Mouse (Mus musculus) layer of hippocampus, adult 9-10 months (tissue): ENCODE measurements around the gene Cd200r1.
"Not testable (repeated sequence)": the region's sequence is repeated elsewhere in the genome, so short reads cannot be mapped to it uniquely, and the experiment has no call there.

Experiments used
- DNase-seq: peaks from one replicate; pipeline ENCODE4 v3.0.0; 2022; ENCODE audit warnings: low spot score

Cd200r1 gene

GRCm38 (mm10) chr16:44766320-44766892, 870 bp downstream of the Cd200r1 start:
- no peak for DNase-seq

GRCm38 (mm10) chr16:44767506-44767905, 2.0 kb downstream of the Cd200r1 start:
- DNase-seq: no peak

GRCm38 (mm10) chr16:44767967-44768366, 2.4 kb downstream of the Cd200r1 start:
- no peak for DNase-seq

GRCm38 (mm10) chr16:44772577-44772976, 7.0 kb downstream of the Cd200r1 start:
- DNase-seq: no peak

- no peak for DNase-seq
Measured at GRCm38 (mm10) chr16:44773673-44774072, 8.1 kb downstream of the Cd200r1 start.

- no peak for DNase-seq
Measured at GRCm38 (mm10) chr16:44774201-44774600, 8.7 kb downstream of the Cd200r1 start.

- DNase-seq: no peak
Measured at GRCm38 (mm10) chr16:44778538-44779147, 13.1 kb downstream of the Cd200r1 start.

- no peak for DNase-seq
Measured at GRCm38 (mm10) chr16:44779494-44779893, 14.0 kb downstream of the Cd200r1 start.

GRCm38 (mm10) chr16:44780751-44781150, 15.2 kb downstream of the Cd200r1 start:
- no peak for DNase-seq

- no peak for DNase-seq
Measured at GRCm38 (mm10) chr16:44786934-44787333, 21.4 kb downstream of the Cd200r1 start.

- DNase-seq: no peak
Measured at GRCm38 (mm10) chr16:44794416-44794815, 28.9 kb downstream of the Cd200r1 start.

- no peak for DNase-seq
Measured at GRCm38 (mm10) chr16:44805976-44806375, 40.4 kb downstream of the Cd200r1 start.

- not testable (repeated sequence) for DNase-seq
Measured at GRCm38 (mm10) chr16:44810223-44810622, 44.7 kb downstream of the Cd200r1 start.

GRCm38 (mm10) chr16:44811544-44811943, 46.0 kb downstream of the Cd200r1 start, which contains the start of gene Cd200r4:
Gene Cd200r4, plus strand, starts transcription at chr16:44811733.
- DNase-seq: no peak

GRCm38 (mm10) chr16:44812468-44813065, 47.0 kb downstream of the Cd200r1 start:
- no peak for DNase-seq

- DNase-seq: no peak
Measured at GRCm38 (mm10) chr16:44818010-44818409, 52.5 kb downstream of the Cd200r1 start.

GRCm38 (mm10) chr16:44820545-44820944, 55.0 kb downstream of the Cd200r1 start:
- no peak for DNase-seq

- DNase-seq: no peak
Measured at GRCm38 (mm10) chr16:44832286-44832685, 66.8 kb downstream of the Cd200r1 start.

GRCm38 (mm10) chr16:44833189-44833588, 67.7 kb downstream of the Cd200r1 start:
- not testable (repeated sequence) for DNase-seq
